Mouse (Mus musculus) bone marrow macrophage, adult 2 months (primary cell): ENCODE data around the gene Actg1. TPM values are rescaled to one million over a fixed set of nuclear protein-coding genes. Genes with fewer than 3 reads are reported as not detected.

Experiments used
- H3K27ac ChIP-seq: 2 replicates; pipeline ENCODE4 v1.5.1; 2012; ENCODE audit warnings: low read depth, low read length; ENCODE audit not compliant: insufficient read depth
- H3K4me1 ChIP-seq: 2 replicates; pipeline ENCODE4 v1.6.1; 2012; ENCODE audit warnings: low read length; ENCODE audit not compliant: control insufficient read depth, insufficient read depth
- H3K4me3 ChIP-seq: 2 replicates; pipeline ENCODE4 v1.5.1; 2012; ENCODE audit warnings: mild to moderate bottlenecking, low read length, moderate library complexity; ENCODE audit not compliant: insufficient read depth
- CTCF ChIP-seq: IDR thresholded peaks from 2 replicates; pipeline ENCODE4 v1.5.1; 2012; ENCODE audit warnings: low read depth, mild to moderate bottlenecking, low read length, moderate library complexity
- POLR2A ChIP-seq: IDR thresholded peaks from 2 replicates; pipeline ENCODE4 v1.6.1; 2012; ENCODE audit warnings: mild to moderate bottlenecking, low read depth, low read length, borderline replicate concordance
- polyA plus RNA-seq: library from polyadenylated mRNA; stranded (reverse); fragments of >200 nt; gene quantifications from 2 replicates; pipeline ENCODE4 v1.2.4, GENCODE M21; 2012; ENCODE audit not compliant: missing spikeins, insufficient read depth, insufficient read length

The Actg1 gene
- polyA plus RNA-seq, 1 experiment, result 2,131 TPM

DNA sequence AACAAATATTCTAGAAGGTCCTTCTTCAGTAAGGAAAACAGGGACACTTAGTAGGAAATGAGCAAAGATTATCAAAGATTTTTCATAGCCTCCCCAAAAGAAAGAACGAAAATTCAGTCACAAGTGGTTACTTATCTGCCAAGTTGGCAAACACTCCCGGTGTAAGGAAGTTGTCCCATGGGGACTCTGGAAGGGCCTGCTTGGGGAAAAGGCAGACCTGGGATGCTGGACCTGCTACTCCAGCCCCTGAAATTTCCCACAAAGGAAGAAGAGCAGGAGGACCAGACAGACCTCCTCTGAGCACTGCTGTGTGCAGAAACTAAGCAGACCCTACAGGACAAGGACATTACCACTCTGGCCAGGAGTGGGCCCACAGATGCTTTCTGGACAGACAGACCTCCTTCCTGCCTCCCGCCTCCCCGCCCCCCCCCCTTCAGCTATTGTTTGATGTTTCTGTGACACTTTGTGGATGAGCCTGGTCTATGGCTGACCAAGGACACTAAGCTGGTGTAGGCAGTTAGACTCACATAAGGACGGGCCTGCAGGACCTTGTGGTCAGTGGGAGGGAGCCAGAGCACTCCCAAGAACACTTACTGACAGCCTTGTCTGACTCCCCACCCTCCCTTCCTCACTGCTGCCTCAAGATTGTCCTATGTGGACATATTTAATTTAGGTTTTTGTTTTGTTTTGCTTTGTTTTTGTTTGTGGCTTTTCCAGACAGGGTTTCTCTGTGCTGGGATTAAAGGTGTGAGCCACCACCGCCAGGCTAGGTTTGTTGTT, 34.2 kb downstream of the Actg1 start:
- no peak for TF ChIP-seq POLR2A
- no peak for TF ChIP-seq CTCF
- no peak overlapping the region for H3K27ac ChIP-seq
- peaks cover 16% of the 10 kb centered on the region for H3K4me1 ChIP-seq
- H3K4me3 ChIP-seq, result no peak overlapping the region

DNA sequence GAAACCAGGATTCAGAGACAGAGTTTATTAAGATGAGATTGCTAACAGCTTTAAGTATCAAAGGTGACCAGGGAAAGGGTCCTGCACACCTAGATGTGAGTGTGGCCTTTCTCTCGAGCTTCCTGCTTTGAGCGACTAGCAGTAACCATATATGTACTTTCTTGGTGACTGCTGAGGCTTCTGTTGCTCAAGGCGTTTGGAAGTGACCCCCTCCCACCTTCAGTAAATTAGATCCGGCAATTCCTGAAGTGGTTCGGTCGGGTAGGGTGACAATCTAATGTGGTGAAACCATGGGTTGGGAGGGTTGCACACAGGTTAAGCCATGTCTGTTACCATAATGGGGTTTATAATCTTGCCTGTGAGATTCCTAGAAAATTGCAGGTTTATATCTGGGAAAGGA, 36.3 kb downstream of the Actg1 start:
- TF ChIP-seq CTCF (no peak), POLR2A (no peak)
- no peak overlapping the region for H3K27ac ChIP-seq
- peaks cover 22% of the 10 kb centered on the region for H3K4me1 ChIP-seq
- no peak overlapping the region for H3K4me3 ChIP-seq

DNA sequence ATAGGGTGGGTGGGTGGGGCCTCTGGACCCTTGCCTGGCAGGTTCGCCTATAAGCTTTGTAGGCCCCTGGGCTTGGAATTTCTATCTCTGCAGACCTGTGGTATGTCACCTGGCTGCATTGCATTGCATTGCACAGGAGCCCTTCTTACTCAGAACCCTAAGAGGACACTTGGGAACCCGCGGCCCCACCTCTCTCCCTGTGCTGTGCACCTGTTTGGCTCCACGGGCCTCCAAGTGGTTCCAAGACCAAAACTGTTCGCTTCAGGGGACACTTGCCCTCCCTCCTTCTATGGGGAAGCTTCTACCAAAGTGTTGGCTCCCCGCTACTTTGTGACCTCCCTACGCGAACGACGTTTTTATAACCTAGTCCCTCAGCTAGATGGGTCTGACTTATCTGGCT, 36.8 kb downstream of the Actg1 start:
- Histone ChIP-seq H3K4me1 (peaks cover 22% of the 10 kb centered on the region), H3K27ac (no peak overlapping the region), H3K4me3 (no peak overlapping the region)
- TF ChIP-seq CTCF (no peak), POLR2A (no peak)

DNA sequence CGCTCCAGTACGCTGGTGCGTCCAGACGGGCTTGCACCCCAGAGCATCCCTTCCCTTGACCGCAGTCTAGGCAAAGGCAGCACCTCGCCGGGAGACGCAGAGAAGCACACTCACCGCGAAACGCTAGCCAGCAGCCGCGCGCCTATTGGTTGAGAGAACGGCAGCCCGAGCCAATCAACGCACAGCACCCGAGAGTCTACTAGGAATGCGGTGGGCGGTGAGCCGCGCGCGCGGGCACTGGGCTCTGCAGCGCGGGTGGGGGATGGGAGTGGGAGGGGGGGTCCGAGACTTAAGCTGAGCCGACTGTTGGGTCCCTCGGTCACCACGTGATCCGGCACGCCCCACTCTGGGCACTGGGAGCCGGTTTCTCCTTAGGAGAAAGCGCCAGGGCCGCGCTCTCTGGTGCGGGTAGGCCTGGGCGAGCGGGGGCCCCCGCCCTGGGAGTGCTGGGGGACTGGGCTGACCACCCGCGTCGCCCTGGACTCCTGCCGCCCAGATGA, 37.5 kb downstream of the Actg1 start:
- Histone ChIP-seq H3K27ac (no peak overlapping the region), H3K4me1 (peaks cover 23% of the 10 kb centered on the region), H3K4me3 (peak overlapping the region; percentile 51)
- TF ChIP-seq POLR2A (no peak), CTCF (no peak)

DNA sequence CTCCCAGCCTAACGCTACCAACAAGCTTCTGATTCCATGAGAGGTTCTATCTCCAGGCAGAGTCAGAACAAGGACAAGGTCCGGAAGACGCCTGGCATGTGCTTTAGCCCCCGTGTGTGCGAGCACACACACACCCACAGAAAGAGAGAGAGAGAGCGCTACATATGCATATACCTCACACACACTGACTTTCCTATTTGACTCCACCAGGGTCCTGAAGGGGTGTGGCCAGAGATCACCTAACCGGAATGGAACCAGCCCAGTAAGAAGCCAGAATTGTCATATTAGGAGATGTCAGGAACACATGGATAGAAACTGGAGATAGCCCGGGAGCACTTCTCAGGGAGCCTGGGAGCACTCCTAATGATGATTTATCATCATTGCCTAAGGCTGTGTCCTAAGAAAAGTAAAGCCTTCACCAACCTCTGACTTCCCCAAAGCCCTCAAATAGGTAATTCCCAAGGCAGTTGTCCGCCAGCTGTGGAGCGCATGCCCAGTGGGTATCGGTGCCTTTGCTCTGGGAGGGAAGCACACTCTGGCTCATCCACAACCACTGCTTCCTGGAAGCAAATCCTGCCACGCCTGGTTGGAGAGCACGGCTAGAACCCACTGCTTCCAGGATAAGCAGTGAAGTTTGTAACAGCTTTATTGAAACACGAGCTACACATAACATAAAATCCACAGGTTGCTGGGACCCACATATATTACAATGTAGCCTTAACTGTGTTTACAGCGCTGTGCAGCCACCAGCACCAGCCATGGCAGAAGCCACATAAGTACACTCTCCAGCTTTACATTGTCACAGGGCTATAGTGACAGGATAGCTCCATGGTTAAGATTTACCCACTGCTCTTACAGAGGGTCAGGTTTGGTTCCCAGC, 39.7 kb downstream of the Actg1 start:
- H3K4me3 ChIP-seq, result no peak overlapping the region
- peaks cover 22% of the 10 kb centered on the region for H3K4me1 ChIP-seq
- TF ChIP-seq POLR2A (no peak), CTCF (no peak)
- no peak overlapping the region for H3K27ac ChIP-seq

DNA sequence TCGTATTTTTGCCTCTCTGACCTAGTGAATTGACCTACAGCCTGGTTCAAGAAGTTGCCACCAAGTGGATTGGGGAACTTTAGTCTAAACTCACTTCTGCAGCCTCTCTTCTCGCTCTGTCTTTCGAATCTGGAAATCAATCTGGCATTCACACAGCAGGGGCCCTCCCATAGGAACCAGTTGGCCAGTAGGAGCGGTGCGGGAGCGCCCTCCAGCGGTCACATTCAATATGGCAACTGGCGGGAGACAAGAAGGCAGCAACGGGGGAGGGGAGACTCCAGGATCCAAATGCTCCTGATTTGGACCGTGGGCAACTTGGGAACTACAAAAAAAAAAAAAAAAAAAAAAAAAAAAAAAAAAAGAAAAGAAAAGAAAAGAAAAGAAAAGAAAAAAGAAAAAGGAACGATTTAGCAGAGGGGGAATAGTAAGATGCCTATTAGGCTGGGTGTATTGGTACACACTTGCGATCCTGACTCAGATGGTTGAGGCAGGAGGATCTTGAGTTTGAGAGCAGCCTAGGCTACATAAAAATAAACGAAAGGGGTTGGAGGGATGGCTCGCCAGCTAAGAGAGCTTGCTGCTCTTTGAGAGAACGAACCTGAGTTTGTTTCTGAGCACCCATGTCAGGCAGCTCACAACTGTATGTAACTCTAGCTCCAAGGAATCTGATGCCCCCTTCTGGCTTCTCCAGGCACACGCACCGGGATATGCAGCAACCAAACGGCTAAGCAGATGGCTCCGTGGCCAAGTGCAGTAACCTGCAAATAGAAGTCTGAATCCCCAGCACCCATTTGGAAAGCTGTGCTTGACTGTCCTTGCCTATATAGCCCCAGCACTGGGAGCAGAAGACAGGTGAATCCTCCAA, 40.5 kb downstream of the Actg1 start:
- Histone ChIP-seq H3K27ac (no peak overlapping the region), H3K4me3 (no peak overlapping the region), H3K4me1 (peaks cover 22% of the 10 kb centered on the region)
- TF ChIP-seq POLR2A (no peak), CTCF (peak; percentile 90; the same call in 1 of the 2 replicates)

DNA sequence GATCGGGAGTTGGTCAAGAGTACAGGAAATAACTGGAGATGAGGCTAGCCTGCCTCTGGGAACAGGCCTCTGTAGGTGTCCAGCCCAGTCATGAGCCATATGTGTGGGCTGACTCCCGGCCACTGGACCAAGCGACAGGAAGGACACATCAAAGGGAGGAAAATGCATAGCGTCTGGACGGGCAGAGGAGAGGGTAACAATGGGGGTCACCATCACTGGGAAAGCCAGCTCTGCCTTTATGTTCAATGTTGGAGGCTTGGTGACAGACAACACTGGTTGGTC, 41.3 kb downstream of the Actg1 start:
- no peak overlapping the region for H3K27ac ChIP-seq
- TF ChIP-seq POLR2A (no peak), CTCF (no peak)
- peaks cover 22% of the 10 kb centered on the region for H3K4me1 ChIP-seq
- H3K4me3 ChIP-seq, result no peak overlapping the region

DNA sequence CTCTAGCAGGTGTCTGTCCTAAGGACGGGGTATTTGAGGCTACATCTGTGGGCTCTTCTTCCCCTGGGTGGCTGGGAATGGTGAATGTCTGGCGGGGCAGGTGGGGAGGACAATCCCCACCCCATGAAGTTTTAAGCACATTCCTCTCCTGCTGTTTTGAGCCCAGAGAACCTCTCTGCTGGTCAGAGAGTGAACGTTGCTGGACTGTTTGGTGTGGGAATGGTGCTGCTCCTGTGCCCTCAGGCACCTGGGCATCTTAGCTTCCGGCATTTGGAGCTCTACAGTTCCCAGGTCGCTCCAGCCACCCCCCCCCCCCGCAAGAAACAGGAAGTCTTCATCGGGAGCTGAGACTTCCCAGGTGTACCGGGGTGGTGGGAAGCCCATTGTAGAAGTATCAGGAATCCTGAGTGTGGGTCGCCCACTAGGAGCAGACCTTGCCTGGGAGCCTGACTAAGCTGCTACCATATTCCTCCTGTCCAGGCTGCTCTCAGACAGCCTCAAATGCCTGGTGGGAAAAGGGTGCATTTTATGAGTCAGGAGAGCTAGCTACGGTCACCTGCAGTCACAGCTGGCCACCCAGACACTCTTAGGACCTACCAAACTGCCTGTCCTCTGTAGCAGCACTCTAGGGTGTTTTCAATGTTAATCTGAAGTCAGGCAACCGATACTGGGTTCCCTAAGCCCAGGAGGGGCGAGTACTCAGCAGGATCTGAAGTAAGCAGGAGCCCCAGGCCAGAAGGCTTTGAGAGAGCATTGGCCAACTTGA, 41.8 kb downstream of the Actg1 start:
- no peak overlapping the region for H3K27ac ChIP-seq
- no peak overlapping the region for H3K4me3 ChIP-seq
- no peak for TF ChIP-seq CTCF
- TF ChIP-seq POLR2A, result no peak
- peaks cover 22% of the 10 kb centered on the region for H3K4me1 ChIP-seq
